Comparison of ENCODE assay signal across 11 mouse cellular contexts in genomic region chr19:24007002-24007637, GRCm38 (mm10). TPM values are rescaled to one million over a fixed set of nuclear protein-coding genes. Genes with fewer than 3 reads are reported as not detected.
DNase-seq lines count a peak whose midpoint lies in the region; ATAC-seq and TF ChIP-seq lines count a peak whose summit lies in the region.
"Had no signal": no experiment of that assay in that cellular context is flagged by ENCODE, and none has a peak within 500 bp of the region (broad histone marks: within the 10 kb centered on the region; RNA-seq: fewer than 3 reads in every experiment).

No protein-coding gene starts in this region.

- peak; percentile 11 for DNase-seq in adrenal gland, adult 2 months
- no peak for DNase-seq in adrenal gland, postnatal 10 days
- peak; percentile 65 for DNase-seq in kidney, adult 2 months
- DNase-seq in brain, adult 2 months (ENCODE audit: low read depth, low spot score), result peak; percentile 68
- DNase-seq in heart, postnatal 0 days (ENCODE audit: low spot score), result no peak
- no peak for DNase-seq in thymus, postnatal 14 days

- no peaks in the 10 kb centered on the region for H3K27me3 ChIP-seq in kidney, adult 2 months (replicated peaks; ENCODE audit: control insufficient read depth, insufficient read depth, low read length)
- H3K27me3 ChIP-seq in kidney, embryonic 16.5 days (ENCODE audit: insufficient read depth, low read length), result no peaks in the 10 kb centered on the region
- no peaks in the 10 kb centered on the region for H3K27me3 ChIP-seq in heart, postnatal 0 days (ENCODE audit: control insufficient read depth, insufficient read depth, low read length)
- H3K27me3 ChIP-seq: neural tube, embryonic 12.5 days had no signal

- peaks cover 4% of the 10 kb centered on the region; the same call in 1 of the 2 replicates for H3K4me1 ChIP-seq in kidney, adult 2 months (ENCODE audit: control insufficient read depth, insufficient read depth, low read length)
- H3K4me1 ChIP-seq in kidney, embryonic 16.5 days (ENCODE audit: insufficient read depth, low read length), result no peaks in the 10 kb centered on the region
- peaks cover 30% of the 10 kb centered on the region for H3K4me1 ChIP-seq in heart, postnatal 0 days (ENCODE audit: control insufficient read depth, insufficient read depth)
- H3K4me1 ChIP-seq: neural tube, embryonic 12.5 days had no signal

- no peaks in the 10 kb centered on the region for H3K36me3 ChIP-seq in kidney, adult 2 months (ENCODE audit: control insufficient read depth, insufficient read depth, low read length)
- H3K36me3 ChIP-seq in kidney, embryonic 16.5 days (ENCODE audit: insufficient read depth, low read length), result no peaks in the 10 kb centered on the region
- peaks cover 4% of the 10 kb centered on the region; the same call in 1 of the 2 replicates for H3K36me3 ChIP-seq in heart, postnatal 0 days (replicated peaks; ENCODE audit: control insufficient read depth, insufficient read depth, low read length)
- H3K36me3 ChIP-seq: hindbrain, embryonic 10.5 days; neural tube, embryonic 12.5 days had no signal

- TF ChIP-seq POLR2A in kidney, adult 2 months (IDR thresholded peaks at IDR 0.05; ENCODE audit: low read depth, low read length), result no peak

- WGBS in kidney, adult 2 months, result 81% methylated on average over 10 of the region's 10 CpGs
- 91% methylated on average over 10 of the region's 10 CpGs for WGBS in kidney, embryonic 16.5 days
- WGBS in heart, postnatal 0 days, result 71% methylated on average over 10 of the region's 10 CpGs

- no peak for TF ChIP-seq EP300 in heart, postnatal 0 days (IDR thresholded peaks at IDR 0.05; ENCODE audit: low read depth)

- no peak for ATAC-seq in kidney, embryonic 16.5 days (ENCODE audit: low FRiP score, low TSS enrichment)
- peak; percentile 66 for ATAC-seq in heart, postnatal 0 days (ENCODE audit: insufficient read depth, low read depth)
- no peak for ATAC-seq in megakaryocyte, adult 5-6 weeks (ENCODE audit: poor library complexity, severe bottlenecking)
- ATAC-seq: Patski had no signal

- peaks cover 4% of the 10 kb centered on the region; the same call in 1 of the 2 replicates for H3K9me3 ChIP-seq in kidney, embryonic 16.5 days (ENCODE audit: low read length)
- no peaks in the 10 kb centered on the region for H3K9me3 ChIP-seq in heart, postnatal 0 days (replicated peaks; ENCODE audit: control insufficient read depth, low read length)

- H3K27ac ChIP-seq in kidney, adult 2 months (ENCODE audit: insufficient read depth, low read depth, low read length), result peak overlapping the region; percentile 33
- H3K27ac ChIP-seq in kidney, embryonic 16.5 days (ENCODE audit: low read length), result no peak overlapping the region
- H3K27ac ChIP-seq in heart, postnatal 0 days (ENCODE audit: low read depth), result peak overlapping the region; percentile 87
- H3K27ac ChIP-seq: hindbrain, embryonic 10.5 days; neural tube, embryonic 12.5 days had no signal

- no peak overlapping the region for H3K4me2 ChIP-seq in kidney, embryonic 16.5 days (replicated peaks; ENCODE audit: low read depth, low read length)
- H3K4me2 ChIP-seq in heart, postnatal 0 days (ENCODE audit: low read depth, low read length), result peak overlapping the region; percentile 9
- H3K4me2 ChIP-seq: neural tube, embryonic 12.5 days had no signal

- H3K9ac ChIP-seq in kidney, embryonic 16.5 days (replicated peaks; ENCODE audit: low read length), result no peak overlapping the region
- peak overlapping the region; percentile 42; the same call in 1 of the 2 replicates for H3K9ac ChIP-seq in heart, postnatal 0 days (replicated peaks; ENCODE audit: low read depth, low read length)
- H3K9ac ChIP-seq: neural tube, embryonic 12.5 days had no signal

- no peak for TF ChIP-seq CTCF in kidney, adult 2 months (conservative IDR thresholded peaks at IDR 0.05; ENCODE audit: insufficient read depth, insufficient read length, low read depth, low read length)
- TF ChIP-seq CTCF in heart, postnatal 0 days (IDR thresholded peaks at IDR 0.05; ENCODE audit: low read depth), result no peak

- H3K4me3 ChIP-seq in kidney, adult 2 months (ENCODE audit: insufficient read depth, low read depth, low read length), result no peak overlapping the region
- H3K4me3 ChIP-seq in kidney, embryonic 16.5 days (ENCODE audit: low read length), result no peak overlapping the region
- H3K4me3 ChIP-seq in heart, postnatal 0 days (ENCODE audit: low read depth, low read length), result no peak overlapping the region
- H3K4me3 ChIP-seq: hindbrain, embryonic 10.5 days; neural tube, embryonic 12.5 days had no signal

RNA-seq across cellular contexts. Expression of gene Fam189a2, which starts 23.7 kb away (rescaled TPM):
- 10 to 100 TPM in 1 of 2 experiments, 1 to 10 TPM in 1; 6.5 to 13.3 TPM for total RNA-seq in adrenal gland, adult 2 months (2021)
- polyA plus RNA-seq in adrenal gland, adult 2 months (2012; rRNA removed), result 5.4 and 7.0 TPM in 2 replicates
- total RNA-seq in adrenal gland, postnatal 10 days (2021), result 10 to 100 TPM in 1 of 2 experiments, 1 to 10 TPM in 1; 9.8 to 14.1 TPM
- 7.7 and 9.0 TPM in 2 replicates for polyA plus RNA-seq in kidney, adult 2 months (2012; rRNA removed)
- polyA plus RNA-seq in kidney, embryonic 16.5 days (2015; fragmentation: Nextera tagmentation; extraction: Ambion mirVana), result 1.4 and 1.7 TPM in 2 replicates
- total RNA-seq in heart, postnatal 0 days (2014; rRNA removed; ENCODE audit: low replicate concordance), result 98.9 and 100 TPM in 2 replicates
- 7.7 and 8.3 TPM in 2 replicates for polyA plus RNA-seq in heart, postnatal 0 days (2015; fragmentation: Nextera tagmentation; extraction: Ambion mirVana)
- 0.42 TPM in 1 of 2 replicates, not detected in the other for total RNA-seq in megakaryocyte, adult 5-6 weeks (2015)
- total RNA-seq in megakaryocyte, adult 5-6 weeks (2017), result 0.33 TPM in 1 of 2 replicates, not detected in the other

Comparison
In these comparisons a context has a peak if more than half of its experiments do, and no peak if none do; other contexts are left out.
1. DNase-seq: peak in adrenal gland, adult 2 months (single experiment), kidney, adult 2 months (single experiment) and brain, adult 2 months (single experiment); none in adrenal gland, postnatal 10 days (single experiment), heart, postnatal 0 days (single experiment) and thymus, postnatal 14 days (single experiment).
2. RNA of gene Fam189a2, which starts 23.7 kb away (total RNA-seq): 98.9 to 100 TPM in heart, postnatal 0 days, 9.8 to 14.1 TPM in adrenal gland, postnatal 10 days and 6.5 to 13.3 TPM in adrenal gland, adult 2 months; 0.33 to 0.42 TPM in megakaryocyte, adult 5-6 weeks; every median in the first group is over 4 times any median in the second.